Mouse (Mus musculus) adrenal gland, postnatal 10 days (tissue): ENCODE data around the gene Olfr20. TPM values are rescaled to one million over a fixed set of nuclear protein-coding genes. Genes with fewer than 3 reads are reported as not detected.
"Not testable (repeated sequence)": the region's sequence is repeated elsewhere in the genome, so short reads cannot be mapped to it uniquely, and the experiment has no call there.

ENCODE experiments used
- DNase-seq: peaks from one replicate; pipeline ENCODE4 v3.0.0; 2021; ENCODE audit warnings: mixed read lengths
- long read RNA-seq, 2 experiments: library from polyadenylated mRNA; stranded (forward); transcript quantifications; one replicate each; pipeline ENCODE4 v2.0.0; 2021
- total RNA-seq, 2 experiments: library from RNA; stranded (reverse); gene quantifications; 2 replicates each; pipeline ENCODE4 v1.2.3; 2021

The Olfr20 gene
- under 1 TPM in 1 of 2 experiments, not detected in 1; 0.45 TPM for total RNA-seq
- long read RNA-seq, experiment 1, result 0 reads
- long read RNA-seq, experiment 2, result 0 reads

GRCm38 (mm10) chr11:73350483-73350882 is at the start of gene Olfr20:
Gene Olfr20, plus strand, starts transcription at chr11:73350783.
- no peak for DNase-seq

DNA sequence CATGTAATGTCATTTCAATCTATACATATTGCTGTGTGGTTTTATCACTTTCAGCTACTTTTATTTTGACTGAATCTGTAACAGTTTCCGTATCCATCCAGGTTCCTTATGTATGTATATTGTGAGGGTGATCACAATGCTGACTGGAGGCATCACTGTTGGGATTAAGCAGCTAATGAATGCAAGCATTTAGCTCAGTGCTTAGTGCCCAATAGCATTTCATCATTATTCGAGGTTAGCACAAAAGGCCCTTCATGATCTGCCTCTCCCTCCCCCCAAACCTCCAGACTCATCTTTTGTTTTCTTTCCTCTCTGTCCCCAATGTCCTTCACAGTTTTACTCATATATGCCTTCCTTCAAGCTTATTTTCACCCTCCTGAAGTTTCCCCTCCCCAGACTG is 47.5 kb upstream of the Olfr20 start:
- DNase-seq, result no peak

- DNase-seq, result no peak
Measured at GRCm38 (mm10) chr11:73315961-73316360, 34.6 kb upstream of the Olfr20 start.

GRCm38 (mm10) chr11:73318581-73318980 is 32.0 kb upstream of the Olfr20 start:
- not testable (repeated sequence) for DNase-seq

- DNase-seq, result not testable (repeated sequence)
Measured at GRCm38 (mm10) chr11:73321064-73321463, 29.5 kb upstream of the Olfr20 start.

DNA sequence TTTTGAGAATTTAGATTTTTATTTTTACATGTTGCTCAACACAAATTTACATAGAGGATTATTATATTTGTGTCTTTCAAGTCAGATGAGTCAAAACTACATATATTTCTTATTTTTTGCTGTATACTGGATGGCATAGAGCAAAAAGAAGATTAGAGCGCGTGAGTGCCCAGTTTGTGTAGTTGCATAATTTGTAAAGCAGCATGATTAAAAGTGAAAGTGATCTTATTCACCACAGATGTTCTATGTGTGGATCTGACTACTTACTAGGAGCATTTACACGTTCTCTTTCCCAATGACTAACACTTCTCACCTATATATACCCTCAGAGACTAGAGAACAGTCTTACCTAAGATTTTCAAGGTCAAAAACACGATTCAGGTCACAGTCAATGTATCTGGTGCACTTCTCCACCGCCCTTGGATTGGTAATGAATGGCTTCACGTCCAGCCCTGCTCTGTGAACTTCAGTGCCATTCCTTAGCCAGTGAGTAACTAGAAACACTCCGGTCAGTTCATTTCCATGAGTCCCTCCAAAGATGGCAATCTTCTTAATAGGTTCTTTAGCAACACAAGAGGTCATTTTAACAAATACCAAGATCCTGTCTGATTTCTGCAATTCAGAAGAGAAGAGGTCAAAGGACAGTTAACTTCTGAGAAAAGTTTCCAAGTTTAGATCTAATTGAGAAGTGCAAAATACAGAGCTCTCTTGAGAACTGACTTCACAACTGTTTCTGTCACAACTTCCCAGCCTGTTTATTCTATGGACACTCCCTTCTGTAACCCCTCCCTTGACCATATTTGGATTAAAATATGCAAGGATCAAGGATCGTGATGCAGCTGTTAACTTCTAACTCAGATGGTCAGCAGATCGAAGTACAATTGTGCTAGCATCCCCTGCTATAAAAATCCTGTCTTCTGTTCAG is 26.4 kb upstream of the Olfr20 start:
- DNase-seq, result no peak

DNA sequence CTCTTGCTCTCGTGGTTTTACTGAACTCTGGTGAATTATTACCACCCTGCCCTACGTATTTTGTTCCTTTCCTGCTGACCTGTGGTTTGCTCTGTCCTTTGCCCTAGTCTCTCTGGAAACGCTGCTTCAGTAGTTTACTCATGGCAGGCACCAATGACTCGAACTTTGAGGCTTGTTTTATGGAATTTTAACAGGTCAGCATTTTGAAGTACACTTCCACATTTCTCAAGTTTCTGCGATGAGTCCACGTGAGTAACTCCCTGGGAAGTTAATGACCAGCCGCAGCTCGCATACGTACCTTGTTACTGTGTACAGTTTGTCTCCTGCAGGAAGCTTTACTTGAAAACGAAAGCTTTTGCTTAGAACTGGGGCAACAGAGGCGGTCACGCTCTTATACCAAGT is 24.1 kb upstream of the Olfr20 start:
- DNase-seq, result peak; percentile 42

DNA sequence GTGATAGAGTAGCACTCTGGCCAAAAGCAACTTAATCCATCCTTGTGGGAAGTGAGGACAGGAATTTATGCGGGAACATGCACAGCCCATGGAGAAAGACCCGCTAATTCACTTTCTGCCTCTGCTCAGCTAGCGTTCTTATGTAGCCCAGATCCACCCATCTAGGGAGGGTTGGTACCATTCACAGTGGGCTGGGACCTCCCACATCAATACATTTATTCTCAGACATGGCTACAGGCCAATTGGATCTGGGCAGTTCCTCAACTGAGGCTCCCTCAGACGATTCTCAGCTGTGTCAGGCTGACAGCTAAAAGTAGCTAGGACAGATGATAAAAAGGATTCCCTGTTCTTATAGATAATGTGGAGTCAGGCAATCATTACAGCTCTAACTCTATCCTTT is 23.2 kb upstream of the Olfr20 start:
- DNase-seq, result no peak

GRCm38 (mm10) chr11:73329442-73329841 is 21.1 kb upstream of the Olfr20 start, which contains the start of the genes Aspa, Gm49340 and Spata22:
Gene Aspa, minus strand, starts transcription at chr11:73329596.
Gene Gm49340, plus strand, starts transcription at chr11:73329741.
Gene Spata22, plus strand, starts transcription at chr11:73329741.
- DNase-seq, result no peak

DNA sequence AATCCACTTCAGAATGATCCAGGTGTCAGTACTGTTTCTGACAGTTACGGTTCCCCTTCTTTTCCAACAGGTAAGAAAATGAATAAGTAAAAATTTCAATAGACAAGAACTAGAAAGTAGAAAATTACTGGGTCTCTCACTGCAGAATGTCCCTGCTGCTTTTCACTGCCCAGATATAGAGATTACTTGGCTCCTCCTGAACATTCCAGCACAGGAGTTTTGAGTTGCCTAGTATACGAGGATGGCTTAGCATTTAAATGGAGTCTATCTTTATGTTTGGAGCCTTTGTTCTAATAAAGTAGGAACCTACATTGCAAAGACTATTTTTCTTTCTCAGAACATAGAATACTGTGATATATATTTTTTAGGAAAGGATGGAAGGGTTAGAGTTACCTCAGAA is 17.2 kb upstream of the Olfr20 start:
- DNase-seq, result no peak

DNA sequence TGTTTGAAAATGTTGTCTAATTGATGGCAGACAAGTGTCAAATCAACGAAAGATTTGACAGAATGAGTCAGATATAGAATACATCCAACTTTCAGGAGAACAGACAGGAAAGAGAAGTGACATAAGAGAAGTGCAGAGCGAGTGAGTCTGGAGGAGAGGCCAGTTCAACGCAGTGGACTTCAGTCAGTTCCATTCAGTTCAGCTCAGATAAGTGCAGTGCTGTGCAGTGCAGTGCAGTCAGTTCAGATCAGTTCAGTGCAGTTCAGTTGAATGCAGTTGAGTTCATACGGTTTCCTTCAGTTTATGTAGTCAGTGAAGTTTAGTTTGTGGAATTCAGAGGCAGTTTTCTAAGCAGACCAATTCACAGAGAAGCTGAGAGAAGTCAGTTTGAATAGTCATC is 13.7 kb upstream of the Olfr20 start:
- no peak for DNase-seq

GRCm38 (mm10) chr11:73370946-73371345 is 20.4 kb downstream of the Olfr20 start, which contains the start of gene Olfr376:
Gene Olfr376, plus strand, starts transcription at chr11:73371246.
- DNase-seq, result no peak

- DNase-seq, result peak; percentile 4
Measured at GRCm38 (mm10) chr11:73395374-73395773, 44.8 kb downstream of the Olfr20 start.

DNA sequence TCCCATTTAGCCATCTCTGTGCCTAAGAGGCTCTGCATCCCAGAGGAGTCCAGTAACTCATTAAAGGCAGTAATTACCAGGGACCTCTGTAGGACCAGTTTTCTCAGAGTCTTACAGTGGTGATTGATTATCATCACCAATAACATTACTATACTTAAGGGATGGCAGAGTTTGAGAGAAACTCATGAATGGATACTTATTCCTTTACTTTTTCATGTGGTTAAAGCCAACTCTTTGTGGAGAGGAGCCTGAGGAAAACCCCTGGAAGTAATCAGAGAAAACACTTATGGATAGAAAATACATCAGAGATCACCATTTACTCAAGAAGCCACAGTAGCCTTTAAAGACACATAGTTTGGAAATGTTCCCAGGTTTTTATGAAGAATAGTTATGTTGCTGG is 48.9 kb downstream of the Olfr20 start, which contains the start of gene Olfr1:
TSS of gene Olfr1 (minus strand) at position 101 of the 400 bp plus-strand sequence.
- no peak for DNase-seq

Other genes starting within 250 kb of the Olfr20 start
- 1 to 10 TPM; 3.0 to 3.7 TPM for gene Haspin, start 212.5 kb upstream of the Olfr20 start, total RNA-seq
- 10 to 100 TPM; 14.8 to 26.1 TPM for gene P2rx5, start 190.4 kb upstream of the Olfr20 start, total RNA-seq
- gene Emc6, start 173.7 kb upstream of the Olfr20 start, total RNA-seq, result 100 to 1,000 TPM; 121 to 122 TPM
- gene Tax1bp3, start 173.7 kb upstream of the Olfr20 start, total RNA-seq, result 10 to 100 TPM; 72.5 TPM
- 10 to 100 TPM; 14.6 to 17.1 TPM for gene Ctns, start 151.7 kb upstream of the Olfr20 start, total RNA-seq
- gene Shpk, start 151.3 kb upstream of the Olfr20 start, total RNA-seq, result 1 to 10 TPM; 9.4 to 9.6 TPM
- under 1 TPM; 0.15 to 0.24 TPM for gene Trpv1, start 116.5 kb upstream of the Olfr20 start, total RNA-seq
- under 1 TPM; 0.12 to 0.15 TPM for gene Trpv3, start 83.4 kb upstream of the Olfr20 start, total RNA-seq
- 10 to 100 TPM; 24.9 to 27.4 TPM for gene Aspa, start 21.2 kb upstream of the Olfr20 start, total RNA-seq
- gene Gm49340, start 21.0 kb upstream of the Olfr20 start, total RNA-seq, result under 1 TPM in 1 of 2 experiments, not detected in 1; 0.21 TPM
- 1 to 10 TPM; 4.3 to 4.6 TPM for gene Spata22, start 21.0 kb upstream of the Olfr20 start, total RNA-seq
- gene Olfr376, start 20.5 kb downstream of the Olfr20 start, total RNA-seq, result not detected
- not detected for gene Olfr1, start 48.8 kb downstream of the Olfr20 start, total RNA-seq
- gene Olfr378, start 77.7 kb downstream of the Olfr20 start, total RNA-seq, result not detected
- not detected for gene Olfr380, start 106.7 kb downstream of the Olfr20 start, total RNA-seq
- not detected for gene Olfr381, start 140.8 kb downstream of the Olfr20 start, total RNA-seq
- gene Olfr382, start 166.4 kb downstream of the Olfr20 start, total RNA-seq, result not detected
- not detected for gene Olfr385, start 242.2 kb downstream of the Olfr20 start, total RNA-seq
- gene Olfr384, start 247.8 kb downstream of the Olfr20 start, total RNA-seq, result not detected